Mouse (Mus musculus): ENCODE measurements at regions not wholly inside any gene's neighbourhood (a gene's known extent, or its start where the extent isn't known, plus 50 kb on each side); places are given as distances from the start of the nearest gene placed in this dataset.

DNA sequence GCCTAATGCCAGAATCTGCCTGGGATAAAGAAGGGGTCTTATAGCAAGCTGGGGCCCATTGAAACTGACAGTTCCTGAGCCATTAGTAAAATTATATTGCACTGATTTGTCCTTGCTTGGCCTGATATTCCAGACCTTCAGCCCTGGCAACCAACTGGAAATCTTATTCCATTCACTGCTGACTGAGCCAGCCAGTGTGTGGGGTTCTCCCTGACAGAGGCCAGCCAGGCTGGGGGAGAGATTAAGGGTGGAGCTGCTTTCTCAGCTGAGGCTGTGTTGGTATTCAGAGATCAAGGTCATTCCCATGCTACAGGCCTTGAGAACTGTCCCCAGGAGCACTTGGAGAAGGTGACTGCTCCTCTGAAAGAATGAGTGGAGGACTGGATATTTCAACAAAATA is 226.9 kb downstream of the Ar start:
- DNase-seq (ENCODE audit: low spot score in 2 of 2) = no peak

DNA sequence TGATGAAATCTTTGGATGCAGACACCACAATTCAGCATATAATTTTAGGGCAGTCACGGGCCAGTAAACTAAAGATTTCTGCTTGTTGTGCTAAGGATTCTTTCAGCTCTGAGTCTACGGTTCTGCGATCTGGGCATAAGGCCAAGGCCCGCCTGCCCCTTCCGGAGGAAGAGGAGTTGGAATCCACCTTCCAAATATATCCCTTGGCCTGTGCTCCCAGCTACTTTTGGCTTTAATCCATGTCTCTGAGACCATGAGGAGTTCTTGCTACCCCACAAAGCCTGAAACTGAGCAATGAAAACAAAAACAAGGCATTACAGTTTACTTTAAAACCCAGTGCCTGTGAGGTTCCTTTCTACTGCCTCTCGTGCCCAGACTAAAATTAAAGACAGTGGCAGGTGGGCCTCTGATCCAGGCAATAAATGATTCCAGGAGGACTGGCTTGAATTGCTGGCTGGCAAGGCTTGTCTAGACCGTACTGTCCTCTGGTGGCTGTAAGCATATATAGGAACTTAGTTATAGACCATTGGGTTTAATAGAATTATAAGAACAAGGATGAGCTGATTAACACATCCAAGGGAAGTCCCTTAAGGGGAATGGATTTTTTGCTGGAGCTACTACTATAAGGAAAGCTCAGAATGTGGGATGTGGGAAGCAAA is 231.8 kb downstream of the Ar start:
- DNase-seq (ENCODE audit: low spot score in 2 of 2) = peak; percentile 33 to 35

DNA sequence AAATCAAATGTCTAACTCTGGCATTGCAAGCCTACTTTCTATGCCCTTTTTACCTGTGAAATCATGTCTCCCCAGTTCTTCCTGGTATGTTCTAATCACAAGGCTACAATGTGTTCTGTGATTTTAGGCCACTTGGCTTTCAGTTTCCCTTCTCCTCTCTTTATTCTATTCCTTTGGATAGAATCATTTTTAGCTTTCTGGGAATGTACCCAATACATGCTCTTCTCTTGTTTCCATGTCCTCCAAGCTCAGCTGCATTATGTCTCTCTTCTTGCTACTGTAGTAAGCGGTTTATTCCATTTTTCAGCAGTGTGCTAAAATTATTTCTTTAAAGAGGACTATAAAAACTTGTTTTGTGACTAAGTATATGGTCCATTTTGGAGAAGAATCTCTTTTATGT is 235.4 kb downstream of the Ar start:
- DNase-seq (ENCODE audit: low spot score in 2 of 2) = no peak

DNA sequence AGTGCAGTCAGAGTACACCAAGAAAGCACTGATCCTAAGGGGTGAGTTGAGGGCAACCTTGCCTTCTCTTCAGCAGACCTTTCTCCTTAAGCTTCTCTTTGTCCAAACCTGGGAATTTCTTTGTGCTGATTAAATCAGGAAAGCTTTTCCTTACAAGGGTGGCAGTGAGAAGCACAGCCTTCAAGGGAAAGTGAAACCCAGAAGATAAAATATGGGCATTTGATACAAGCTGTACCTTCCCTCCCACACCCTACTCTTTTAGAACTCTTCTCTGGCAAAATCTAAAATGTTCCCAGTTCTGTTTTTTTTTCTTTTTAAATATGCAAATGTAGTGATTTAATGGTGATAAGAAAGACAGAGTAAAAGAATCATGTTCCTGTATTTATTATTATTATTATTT is 243.8 kb downstream of the Ar start:
- no peak for DNase-seq (ENCODE audit: low spot score in 2 of 2)

DNA sequence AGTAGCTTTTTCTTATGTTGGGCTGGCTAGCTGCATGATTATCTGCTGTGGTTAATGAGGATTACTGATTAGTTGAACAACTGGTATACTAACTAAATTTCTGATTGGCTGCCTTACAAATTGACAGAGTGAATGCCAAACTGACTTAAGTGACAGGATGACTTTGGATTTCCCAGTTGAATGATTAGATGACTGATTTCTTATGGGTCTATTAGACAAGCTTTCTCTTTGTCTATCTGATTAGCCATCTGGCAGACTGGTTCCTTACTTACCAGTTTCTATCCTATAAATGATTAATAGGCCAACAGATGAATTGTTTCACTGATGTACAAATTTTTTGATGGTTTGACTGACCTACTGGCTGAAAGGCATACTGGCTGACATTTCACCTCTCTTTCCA is 260.5 kb downstream of the Ar start:
- no peak for DNase-seq (ENCODE audit: low spot score in 2 of 2)

DNA sequence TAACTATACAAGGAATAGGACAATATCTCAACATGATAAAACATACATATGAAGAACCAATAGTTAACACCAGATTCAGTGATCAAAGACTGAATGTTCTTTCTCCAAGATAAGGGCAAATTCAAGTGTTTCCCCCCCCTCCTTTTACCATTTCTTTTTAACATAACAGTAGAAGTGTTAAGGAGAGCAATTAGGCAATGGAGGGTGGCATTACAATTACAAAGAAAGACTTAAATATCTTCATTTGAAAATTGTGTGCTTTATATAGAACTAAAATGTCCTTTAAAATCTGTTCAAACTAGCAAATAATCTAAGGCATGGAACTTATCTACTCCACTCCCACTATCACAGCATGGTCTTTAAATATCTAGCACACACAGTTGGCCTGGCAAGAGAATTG is 270.9 kb downstream of the Ar start:
- no peak for DNase-seq (ENCODE audit: low spot score in 2 of 2)

DNA sequence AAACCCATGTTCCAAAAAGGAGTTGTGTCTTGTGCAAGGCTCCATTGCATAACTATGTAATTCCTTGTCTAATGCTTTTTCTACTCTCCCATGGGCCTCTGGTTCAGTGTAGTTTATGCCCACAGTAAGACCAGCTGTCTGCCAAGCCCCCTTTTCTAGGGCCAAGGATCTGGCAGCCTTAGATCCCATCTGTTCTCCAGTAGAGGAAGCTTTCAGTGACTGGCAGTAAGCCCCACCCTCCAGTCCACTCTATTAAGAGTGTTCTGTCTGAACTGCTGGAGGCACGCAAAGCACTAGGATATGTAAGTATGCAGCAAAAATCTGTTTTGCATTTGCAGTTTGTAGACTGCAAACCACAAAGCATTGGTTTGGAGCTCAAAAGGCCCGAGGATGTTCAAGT is 303.5 kb downstream of the Ar start:
- DNase-seq (ENCODE audit: low spot score in 2 of 2) = no peak

DNA sequence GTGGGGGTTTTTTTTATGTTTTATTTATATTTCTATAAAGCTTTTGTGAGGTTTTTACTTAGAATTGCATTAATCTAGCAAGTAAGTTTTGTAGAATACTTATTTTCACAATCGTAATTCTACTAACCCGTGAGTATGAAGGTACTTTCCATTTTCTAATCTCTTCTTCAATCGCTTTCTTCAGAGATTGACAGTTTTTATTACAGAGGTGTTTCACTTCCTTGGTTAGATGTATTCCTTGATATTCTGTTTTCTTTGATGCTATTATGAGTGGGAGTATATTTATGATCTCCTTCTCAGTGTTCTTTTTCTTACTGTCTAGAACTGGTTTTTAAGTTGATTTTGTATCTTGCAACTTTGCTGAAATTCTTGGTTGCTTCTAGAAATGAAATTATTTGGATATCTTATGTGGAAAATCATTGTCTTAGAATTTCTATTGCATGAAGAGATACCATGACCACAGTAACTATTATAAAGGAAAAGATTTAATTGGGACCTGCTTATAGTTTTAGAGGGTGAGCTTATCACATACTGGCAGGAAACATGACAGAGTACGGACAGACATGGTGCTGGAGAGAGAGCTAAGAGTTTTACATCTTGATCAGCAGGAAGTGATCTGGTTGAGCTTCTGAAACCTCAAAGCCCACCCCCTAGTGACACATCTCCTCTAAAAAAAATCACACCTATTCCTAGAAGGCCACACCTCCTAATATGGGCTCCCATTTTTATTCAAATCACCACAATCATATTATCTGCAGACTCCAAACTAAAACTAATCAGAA is 328.1 kb downstream of the Ar start:
- DNase-seq (ENCODE audit: low spot score in 2 of 2) = no peak

All from adrenal gland, adult 18-20 months (tissue).